Mouse (Mus musculus) lung, adult 18-20 months (tissue): ENCODE measurements around the gene Snx5.

ENCODE experiments used
- DNase-seq, 2 experiments: peaks; one replicate each; pipeline ENCODE4 v3.0.0; 2022; ENCODE audit warnings: mixed read lengths in 2 of 2

Gene Snx5

DNA sequence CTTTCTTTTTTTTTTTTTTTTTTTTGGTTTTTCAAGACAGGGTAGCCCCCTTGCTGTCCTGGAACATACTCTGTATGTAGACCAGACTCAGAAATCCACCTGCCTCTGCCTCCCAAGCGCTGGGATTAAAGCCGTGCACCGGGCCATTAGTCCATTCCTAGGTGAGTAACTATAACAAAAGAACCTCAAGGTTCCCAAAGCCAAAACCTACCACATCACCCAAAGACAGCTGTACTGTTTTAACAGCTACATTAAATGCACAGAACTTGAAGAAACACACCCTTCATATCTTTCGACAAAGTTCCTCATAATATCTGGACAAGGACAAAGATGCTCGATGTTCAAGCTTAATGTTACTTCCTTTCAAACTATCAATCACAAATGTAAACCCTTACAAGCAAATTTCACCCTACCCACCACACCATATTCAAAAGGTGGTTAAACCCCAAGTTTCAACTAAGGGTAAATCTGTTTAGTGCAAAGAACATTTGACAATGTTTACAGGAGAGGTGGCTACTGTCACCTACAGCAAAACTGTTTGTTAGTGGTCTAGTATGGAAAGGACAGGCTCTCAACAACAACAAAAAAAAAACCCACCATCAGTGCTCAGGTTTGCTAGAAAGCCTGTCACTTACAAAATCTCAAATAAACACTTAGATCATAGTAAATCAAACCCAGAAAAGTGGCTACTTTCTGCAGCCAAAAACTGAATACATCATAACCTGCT lies 3.5 kb downstream of the Snx5 start:
- DNase-seq = no peak

DNA sequence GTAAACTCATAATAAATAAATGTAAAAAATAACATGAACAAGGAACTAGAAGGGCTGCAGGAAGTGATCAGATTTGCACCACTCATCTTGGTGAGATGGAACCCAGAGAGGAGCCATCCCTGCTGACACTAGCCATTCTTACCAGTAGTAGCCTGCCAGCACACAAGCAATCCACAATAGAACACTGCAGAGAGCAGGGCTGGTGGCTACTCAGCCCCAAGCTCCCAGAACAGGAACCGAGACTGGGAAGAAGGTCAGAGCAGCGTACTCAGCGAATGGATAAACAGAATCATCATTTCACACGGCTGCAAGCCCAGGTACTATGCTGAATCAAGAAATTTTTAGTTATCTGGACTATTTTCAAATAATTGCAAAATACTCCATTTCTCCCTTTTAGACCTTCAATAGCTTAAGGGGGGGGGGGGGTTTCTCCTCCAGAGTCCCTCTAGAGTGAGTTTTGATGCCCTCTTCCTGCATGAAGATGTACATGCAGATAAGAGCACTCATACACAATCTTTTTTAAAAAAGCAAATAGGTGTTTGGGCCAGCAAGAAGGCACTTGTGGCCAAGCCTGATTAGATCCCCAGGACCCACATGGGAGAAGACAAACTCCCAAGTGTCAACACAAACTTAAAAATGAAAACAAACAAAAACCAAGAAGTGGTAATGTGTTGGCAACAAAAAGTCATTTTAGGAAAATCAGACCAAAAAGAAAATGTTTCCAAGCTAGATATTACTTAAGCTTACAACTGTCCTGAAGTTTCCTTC lies 4.6 kb downstream of the Snx5 start:
- peak in 1 of 2 experiments; percentile 37 for DNase-seq

DNA sequence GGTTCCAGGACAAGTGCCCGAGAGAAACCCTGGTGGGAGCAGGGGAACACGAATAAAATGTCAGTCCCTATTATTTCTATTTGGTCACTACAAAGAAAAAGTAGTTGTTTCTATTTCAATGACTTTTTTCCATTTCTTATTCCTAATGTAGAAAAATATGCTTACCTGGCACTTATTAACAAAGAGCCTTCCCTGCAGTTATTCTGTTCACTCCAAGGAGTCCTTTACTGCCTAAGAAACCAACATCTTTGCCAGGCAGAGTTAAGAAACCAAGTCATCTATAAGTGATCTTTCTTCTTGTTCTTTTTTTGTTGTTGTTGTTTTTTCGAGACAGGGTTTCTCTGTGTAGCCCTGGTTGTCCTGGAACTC lies 5.6 kb downstream of the Snx5 start:
- no peak for DNase-seq

DNA sequence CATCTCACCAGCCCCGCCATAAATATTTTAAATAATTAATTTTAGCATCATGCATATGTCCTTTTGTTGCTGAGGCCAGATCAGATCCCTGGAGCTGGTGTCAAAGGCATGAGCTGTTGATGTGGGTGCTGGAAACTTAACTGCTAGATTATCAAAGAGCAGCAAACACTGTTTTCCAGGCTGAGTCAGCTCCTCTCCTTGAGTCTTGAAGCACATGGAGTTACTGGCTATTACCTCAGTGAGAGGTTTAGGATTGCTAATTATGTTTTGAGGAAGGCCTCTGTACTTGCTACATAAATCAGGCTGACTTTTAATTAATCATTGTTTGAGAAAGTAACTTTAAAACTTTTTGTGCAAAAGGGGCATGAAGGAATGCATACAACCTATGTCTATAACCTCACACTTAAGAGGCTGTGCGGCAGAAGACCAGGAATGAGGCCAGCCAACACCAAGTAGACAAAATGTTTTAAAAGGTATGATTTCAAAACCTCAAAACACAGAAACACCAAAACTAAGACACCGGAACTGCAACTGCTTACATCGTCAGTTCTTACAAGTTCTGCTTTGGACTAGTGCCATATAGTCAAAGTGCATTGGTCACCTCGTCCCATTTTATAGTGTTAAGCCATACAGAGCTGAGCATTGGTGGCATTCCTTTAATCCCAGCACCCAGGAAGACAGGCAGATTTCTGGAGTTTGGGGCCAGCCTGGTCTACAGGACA lies 6.1 kb downstream of the Snx5 start:
- DNase-seq = no peak

DNA sequence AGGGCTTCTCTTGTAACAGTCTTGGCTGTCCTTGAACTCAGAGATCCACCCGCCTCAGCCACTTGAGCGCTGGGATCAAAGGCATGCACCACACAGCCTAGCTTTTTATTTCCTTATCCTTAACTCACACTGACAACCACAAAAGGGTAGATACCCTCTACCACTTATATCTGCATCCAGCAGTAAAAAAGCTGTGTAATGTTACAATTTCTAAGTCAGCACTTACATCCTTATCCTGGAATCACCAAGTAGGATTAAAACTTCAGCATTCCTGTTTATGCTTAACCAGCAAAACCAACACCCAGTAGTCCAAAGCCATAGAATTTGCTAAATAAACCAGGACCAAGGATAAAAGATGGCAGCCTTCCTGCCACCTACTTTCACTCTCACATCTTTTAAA lies 7.9 kb downstream of the Snx5 start:
- DNase-seq = no peak

DNA sequence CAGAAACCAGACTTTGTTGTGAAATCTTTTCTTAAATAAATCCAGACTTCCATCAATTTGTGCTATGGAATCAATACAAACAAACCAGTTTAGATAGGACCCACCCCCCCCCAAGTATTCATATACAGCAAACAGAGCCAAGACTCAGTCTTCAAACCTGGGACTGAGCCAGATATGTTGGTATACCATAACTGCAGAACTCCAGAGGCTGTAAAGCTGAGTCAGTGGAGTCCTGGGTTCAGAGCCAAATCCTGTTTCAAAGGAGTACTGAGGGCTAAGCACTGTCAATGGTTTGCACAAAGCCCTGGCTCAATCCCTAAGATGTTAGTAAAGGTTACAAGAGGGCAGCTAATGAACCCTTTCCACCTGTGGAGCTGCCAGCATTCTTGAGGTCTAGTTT lies 20.6 kb downstream of the Snx5 start:
- no peak for DNase-seq

DNA sequence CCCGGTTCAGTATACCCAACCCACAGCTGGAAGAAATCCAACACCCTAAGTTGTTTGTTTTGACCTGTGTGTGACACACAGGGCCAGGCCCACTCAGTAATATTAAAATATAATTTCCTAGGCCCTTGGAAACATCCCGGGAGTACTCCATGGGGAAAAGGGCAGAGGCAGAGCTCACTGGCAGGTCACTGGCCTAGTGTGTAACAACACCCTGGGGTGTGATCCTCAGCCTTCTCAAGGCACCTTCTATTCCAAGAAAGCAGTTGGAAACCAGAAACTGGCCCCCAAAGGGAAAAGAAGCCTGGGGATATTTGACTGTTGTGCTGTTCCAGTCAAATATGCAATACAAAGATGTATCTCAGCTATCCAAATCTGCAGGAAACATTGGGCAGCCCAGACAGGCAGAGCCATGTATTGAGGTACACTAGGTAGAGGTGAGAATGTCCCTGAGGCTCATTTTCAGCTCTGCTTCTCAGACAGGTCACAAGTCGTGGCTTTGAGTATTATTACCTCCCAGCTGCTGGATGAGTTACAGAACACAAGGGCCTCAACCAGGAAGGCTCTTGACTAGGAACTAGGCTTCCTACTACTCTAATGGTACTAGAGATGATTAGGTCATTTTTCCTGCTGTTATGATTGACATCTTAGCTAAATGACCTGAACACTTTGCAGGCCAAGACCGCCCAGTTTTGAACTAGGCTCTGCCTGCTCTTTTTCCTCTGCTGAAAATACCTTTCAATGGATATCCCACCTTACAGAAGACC lies 21.9 kb downstream of the Snx5 start:
- DNase-seq = peak in 1 of 2 experiments; percentile 47

DNA sequence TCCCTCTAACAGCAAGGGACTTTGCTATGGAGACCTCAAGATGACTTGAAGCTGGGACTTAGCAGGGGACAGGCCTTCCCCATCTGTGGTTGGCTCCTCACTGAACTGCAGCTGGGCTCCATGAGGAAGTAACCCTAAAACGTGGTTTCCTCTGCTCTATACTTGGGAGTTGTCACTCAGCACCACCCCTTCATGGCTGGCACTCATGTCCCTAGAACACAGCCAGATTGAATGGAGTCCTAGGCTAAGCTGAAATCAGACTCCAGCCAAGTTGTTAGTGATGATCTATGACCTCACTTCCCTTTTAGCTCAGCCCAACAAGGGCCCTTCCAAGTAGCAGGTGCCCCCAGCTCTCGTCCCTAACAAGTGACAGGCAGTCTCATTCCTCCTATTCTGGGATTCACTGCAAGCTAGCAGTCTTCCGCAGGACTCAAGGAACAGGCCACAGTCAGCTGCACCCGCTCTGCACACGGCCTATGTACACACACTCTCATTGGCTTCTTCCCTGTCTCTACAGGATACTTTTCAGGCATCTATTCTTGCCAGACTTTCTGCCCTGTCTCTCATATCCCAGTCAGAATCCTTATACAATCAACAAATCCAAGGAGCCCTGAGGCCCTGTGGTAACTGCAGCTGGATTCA lies 23.2 kb downstream of the Snx5 start:
- peak in 1 of 2 experiments; percentile 29 for DNase-seq

DNA sequence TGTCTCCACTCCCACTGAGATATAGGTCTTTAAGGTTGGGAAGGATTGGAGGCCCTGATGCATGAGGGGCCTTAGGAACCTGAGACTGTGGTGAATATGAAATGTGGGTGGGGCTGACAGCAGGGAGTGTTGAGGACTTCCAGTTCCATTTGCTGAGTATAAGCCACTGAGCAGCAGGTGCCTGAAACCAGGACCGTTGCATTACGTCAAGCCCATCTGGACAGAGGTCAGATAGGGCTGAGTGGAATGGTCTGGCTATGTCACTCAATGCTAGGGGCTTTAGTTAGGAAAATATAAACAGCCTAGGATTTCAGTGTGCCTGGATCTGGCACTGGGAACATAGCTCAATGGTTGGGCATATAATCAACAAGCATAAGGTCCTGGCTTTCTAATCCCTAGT lies 24.4 kb downstream of the Snx5 start:
- DNase-seq = no peak

DNA sequence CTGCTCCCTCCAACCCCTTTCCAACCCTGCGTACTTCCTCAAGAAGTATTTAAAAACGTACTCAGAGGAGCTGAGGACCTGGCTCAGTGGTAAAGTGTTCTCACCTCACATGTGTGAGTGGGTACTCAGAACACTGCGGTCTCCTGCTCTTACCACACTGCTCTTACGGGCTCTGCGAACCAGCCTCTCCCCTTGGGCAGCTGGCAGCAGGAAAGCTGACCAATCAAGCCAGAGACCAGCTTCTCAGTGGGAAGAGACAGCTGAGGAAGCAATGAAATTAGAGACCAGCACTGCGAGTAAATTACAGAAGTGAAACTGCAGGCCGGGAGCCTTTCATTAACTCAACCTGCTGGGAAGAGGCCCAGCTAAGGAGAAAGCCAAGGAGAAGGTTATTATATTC lies 25.2 kb downstream of the Snx5 start:
- peak; percentile 85 to 87 for DNase-seq

DNA sequence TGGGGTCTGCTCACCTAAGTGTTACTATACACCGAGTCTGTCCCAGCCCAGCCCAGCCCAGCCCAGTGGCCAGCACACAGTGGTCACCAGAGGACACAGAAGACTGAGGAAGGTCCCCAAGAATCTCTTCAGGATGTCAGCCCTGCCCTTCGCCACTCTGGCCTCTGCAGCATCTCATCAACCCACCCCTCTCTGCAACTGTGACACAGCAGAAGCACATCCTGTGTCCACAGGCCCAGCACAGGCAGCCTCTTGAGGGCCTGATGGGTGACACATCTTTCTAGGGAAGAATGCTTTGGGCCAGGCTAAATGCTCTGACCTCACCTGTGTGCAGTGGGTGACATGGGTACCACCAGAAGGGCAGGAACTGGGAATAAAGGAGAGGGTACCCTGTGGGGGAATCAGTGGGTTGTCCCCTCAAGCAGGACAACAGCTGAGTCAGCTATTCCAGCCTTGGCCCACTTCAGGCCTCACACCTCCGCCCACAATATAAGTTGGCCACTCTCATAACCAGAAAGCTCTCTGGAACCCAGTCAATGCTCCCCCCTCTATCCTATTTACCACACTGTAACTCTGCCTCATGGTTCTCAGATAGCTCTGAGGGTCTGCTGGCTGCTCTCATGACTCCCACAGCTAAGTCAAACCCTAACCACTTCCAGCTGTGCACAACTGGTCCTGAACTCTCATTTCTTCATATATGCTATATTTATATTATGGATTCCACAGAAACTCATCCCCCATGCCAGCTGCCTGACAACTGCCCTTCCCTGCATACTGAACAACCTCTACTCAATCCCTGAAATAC lies 30.4 kb downstream of the Snx5 start:
- no peak for DNase-seq

DNA sequence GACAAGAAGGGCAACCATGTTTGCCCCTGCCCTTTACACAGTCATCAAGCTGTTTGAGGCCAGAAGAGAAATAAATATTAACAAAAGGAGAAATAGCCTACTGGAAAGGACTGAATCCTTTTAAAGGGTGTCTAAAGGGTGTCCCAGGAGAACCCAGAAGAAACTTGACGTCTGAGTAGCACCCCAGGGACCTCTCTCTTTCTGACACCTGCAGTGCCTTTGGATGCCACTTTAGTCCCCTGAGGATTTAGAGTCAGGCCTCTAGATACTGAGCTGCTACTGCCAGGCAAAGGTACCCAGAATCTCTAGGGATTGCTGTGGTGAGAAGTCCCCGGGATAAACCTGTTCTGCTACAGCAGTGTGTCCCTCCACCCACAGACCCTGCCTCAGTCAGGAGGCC lies 31.4 kb downstream of the Snx5 start:
- no peak for DNase-seq

DNA sequence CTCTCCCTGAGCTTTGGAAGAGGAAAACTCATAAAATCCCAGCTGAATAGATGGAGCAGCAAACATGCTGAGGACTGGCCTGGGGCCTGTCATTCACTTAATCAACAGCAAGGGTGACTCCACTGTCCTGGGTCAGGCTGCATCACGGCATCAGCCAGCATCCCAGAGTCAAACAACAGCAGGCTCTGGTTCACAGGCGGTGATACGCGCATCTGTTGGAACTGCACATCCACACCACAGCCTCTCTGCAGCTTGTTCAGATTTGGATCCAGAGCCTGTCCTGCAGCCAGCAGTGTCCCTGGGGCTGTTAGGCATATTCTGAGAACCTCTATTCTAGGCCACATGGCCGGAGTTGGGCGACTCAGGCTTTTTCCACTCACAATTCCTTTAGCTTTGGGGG lies 32.4 kb downstream of the Snx5 start:
- DNase-seq = peak in 1 of 2 experiments; percentile 27

DNA sequence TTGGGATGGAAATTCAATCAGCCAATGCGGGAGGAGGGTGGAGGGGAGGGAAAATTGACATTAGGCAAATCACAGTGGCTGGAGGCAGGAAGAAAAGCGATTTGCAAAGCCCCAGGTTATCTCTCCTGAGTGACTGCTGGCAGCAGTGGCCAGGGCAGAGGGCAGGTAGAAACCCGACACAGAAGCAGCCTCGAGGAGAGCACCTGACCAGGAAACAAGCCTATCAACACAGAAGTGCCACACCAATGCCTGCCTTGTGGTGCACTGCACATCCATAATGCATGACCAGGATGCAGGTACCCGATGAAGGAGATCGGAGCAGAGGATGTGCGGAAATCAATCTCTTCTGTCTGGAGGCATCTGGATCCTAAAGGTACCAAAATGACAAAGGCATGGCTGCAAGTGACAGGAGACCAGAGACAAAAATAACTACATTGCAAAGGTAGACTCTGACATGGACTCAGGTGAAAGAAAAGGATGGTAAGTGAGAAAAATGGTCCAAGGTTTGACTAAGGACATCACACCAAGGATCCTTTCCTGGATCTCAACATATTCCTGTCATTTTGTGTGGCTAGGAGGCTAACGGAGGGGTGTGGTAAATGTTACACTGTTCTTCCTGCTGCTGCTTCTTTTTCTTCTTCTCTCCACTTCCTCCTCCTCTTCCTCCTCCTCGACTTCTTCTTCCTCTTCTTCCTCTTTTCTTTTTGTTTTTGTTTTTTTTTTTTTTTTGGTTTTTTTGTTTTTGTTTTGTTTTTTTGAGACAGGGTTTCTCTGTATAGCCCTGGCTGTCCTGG lies 33.7 kb downstream of the Snx5 start:
- DNase-seq = no peak

DNA sequence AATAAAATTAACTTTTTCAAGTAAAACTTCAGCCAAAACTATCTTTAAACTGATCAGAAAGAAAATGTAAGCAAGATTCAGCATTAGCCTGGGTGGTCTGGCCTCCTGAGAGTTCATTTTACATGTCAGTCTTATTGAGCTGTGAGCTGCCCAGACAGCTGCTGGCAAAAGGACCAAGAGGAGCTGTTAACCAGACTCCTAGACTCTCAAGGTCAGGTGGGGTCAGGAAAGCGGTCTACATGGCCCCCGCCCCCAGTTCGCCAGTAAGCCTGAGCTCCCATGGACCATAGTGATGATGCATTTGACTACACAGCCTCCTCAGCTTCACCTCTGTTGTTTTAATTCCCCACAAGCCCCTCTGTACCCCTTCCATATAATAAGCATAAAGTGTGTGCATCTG lies 34.9 kb downstream of the Snx5 start:
- no peak for DNase-seq

DNA sequence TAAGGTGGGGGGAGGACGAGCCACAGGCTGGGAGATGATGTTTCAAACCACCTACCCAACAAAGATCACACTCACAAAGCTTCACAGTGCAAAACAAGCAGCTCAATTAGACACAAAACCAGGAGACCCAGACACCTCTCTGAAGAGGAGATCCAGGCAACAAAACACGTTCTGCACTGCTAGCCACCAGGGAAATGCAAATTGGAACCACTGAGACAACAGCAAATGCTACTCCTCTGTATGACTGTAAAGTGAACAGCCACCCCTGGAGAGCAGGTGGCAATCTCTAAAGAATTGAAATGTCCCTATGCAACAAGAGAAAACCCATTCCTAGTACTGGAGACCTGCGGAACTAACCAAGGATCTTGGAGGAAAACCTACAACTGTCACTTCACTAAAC lies 37.2 kb downstream of the Snx5 start:
- DNase-seq = no peak

DNA sequence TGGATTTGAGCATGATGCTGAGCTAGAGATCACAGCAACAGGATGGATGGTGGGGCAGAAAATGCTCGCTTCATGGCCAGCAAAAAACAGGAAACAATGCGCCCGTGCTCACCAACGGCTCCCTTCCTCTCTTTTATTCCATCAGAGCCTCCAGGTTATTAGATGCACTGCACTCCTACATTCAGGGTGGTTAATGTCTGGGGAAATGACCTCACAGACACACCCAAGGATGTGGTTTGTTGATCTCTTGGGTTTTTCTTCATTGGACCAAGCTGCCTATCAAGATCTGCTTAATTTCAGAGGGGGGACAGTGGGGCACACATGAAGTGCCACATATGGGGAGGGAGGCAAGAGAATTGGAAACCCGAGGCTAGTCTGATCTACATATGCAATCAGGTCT lies 39.6 kb downstream of the Snx5 start:
- no peak for DNase-seq

DNA sequence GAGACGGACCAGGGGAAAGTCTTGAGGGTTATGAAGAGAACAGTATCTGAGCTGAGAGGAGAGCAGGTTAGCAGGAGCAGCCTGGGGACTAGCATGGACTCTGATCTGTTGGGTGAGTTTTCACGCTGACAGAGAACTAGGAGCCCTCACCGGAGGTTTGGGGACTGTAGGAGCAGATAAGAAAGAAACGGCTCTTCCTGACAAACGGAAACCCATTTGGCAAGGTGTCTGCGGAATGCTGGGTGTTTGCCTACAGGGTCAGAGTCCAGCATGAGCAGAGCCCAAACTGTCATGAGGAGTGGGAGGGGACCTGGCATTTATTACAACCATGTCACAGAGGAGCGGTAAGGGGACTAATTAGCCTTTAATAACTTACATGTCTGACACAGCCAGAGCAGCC lies 40.2 kb downstream of the Snx5 start:
- no peak for DNase-seq

DNA sequence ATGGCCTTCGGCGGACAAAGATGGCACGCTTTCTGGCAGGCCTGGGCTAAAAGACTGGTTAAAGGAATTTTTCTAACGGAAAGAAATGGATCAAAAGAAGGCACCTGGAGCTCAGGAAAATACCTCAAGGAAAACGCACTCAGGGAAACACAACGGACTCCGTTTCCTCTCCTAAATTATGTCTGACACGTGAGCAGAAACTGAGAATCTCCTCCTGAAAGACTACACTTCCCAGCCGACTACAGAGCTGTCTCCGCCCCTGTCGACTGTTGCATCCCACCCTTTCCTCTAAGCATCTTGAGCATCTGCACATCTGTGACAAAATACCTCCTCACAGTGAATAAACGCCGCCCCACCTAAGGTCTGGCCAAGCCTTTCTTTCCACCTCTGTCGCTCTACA lies 41.1 kb downstream of the Snx5 start:
- DNase-seq = no peak

DNA sequence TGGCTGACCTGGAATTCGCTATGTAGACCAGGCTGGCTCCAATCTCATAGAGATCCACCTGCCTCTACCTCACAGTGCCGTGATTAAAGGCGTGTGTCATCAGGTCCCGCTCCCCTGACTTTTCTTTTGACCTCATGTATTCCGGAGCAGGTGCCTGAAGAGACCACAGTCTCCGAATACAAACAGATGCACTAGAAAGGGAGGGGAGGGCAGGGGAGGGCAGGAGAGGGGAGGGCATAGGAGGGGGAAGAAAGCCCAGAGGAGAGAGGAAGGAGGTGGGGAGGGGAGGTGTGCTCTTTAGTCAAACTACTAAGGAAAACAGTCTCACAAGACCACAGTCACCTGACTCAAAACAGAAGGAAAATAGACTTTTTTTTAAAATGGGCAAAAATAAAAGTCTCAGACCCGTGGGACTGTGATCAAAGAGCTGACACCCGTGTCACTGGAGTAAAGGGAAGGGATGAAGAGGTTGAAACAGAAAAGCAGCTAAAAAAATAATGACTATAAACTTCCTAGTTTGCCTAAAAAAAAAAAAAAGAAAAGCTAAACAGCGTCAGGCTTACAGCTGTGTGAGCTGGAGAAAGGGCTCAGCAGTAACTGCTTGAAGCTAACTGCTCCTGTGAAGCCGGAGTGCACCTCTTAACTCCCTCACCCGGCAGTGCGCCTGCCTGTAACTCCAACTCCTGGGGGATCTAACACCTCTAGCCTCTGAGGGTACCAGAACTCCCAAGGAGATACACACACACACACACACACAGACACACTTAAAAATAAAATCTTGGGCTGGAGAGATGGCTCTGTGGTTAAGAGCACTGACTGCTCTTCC lies 42.0 kb downstream of the Snx5 start:
- DNase-seq = no peak
